11 mouse cellular contexts compared by ENCODE assay signal in the genomic region with DNA sequence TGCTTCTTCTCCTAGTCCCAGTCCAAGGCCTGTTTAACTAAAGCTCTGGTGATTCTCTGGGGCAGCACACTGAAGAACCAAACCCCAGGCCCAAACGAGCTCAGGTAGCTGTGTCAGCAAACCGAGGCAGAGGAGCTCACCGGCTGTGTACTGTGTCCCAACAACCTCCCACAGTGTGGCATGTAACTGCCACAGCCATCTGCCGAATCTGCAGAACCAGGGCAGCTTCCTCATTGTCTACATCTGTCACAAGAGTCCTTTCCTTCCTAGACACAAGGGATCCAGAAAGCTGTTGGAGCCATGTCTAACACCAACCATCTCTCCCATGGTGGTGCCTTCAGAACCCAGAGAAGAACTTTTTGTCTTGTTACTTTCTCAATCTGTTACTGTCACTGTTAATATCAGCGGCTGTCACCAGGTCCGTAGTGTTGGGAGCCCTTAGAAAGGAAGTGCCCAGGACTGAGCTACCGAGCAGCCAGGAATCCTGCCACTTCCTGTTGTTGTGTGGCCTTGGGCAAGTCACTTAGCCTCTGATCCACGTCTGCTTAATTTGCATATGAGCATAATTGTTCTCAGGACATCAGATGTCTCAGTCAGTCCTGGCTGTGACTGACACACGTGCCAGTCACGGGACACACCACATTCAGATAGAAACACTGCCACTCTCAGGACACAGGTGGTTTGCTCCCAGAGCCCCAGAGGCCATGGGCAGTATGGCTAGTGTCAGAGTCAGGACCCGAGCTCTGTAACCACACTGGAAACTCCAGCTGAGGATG.
DNase-seq lines count a peak whose midpoint lies in the region; ATAC-seq and TF ChIP-seq lines count a peak whose summit lies in the region.
"Had no signal": no experiment of that assay in that cellular context is flagged by ENCODE, and none has a peak within 500 bp of the region (broad histone marks: within the 10 kb centered on the region; RNA-seq: fewer than 3 reads in every experiment).

No protein-coding gene starts in this region.

- intact Hi-C loops in left cerebral cortex, postnatal 4 days (cut with DNase I), result no loop called here

- no peak for TF ChIP-seq EP300 in lung, postnatal 0 days (IDR thresholded peaks at IDR 0.05)

- no peak overlapping the region for H3K9ac ChIP-seq in forebrain, postnatal 0 days
- H3K9ac ChIP-seq in forebrain, embryonic 13.5 days, result no peak overlapping the region
- no peak overlapping the region for H3K9ac ChIP-seq in lung, postnatal 0 days (replicated peaks; ENCODE audit: low read depth)
- H3K9ac ChIP-seq: embryonic facial prominence, embryonic 15.5 days had no signal

- WGBS in forebrain, postnatal 0 days, result 65% methylated on average over 11 of the region's 11 CpGs
- 72% methylated on average over 11 of the region's 11 CpGs for WGBS in forebrain, embryonic 13.5 days
- WGBS in lung, postnatal 0 days, result 73% methylated on average over 11 of the region's 11 CpGs

- no peak for ATAC-seq in forebrain, postnatal 0 days
- ATAC-seq in forebrain, embryonic 13.5 days, result no peak
- peak; percentile 28; the same call in 1 of the 2 replicates for ATAC-seq in lung, postnatal 0 days
- ATAC-seq in megakaryocyte-erythroid progenitor cell, adult 5-6 weeks (replicated peaks; ENCODE audit: low FRiP score, low TSS enrichment, poor library complexity, severe bottlenecking), result peak; percentile 76

- DNase-seq in forebrain, postnatal 0 days, result no peak
- DNase-seq in lung, postnatal 0 days (ENCODE audit: low spot score), result peak; percentile 17
- no peak for DNase-seq in lung, postnatal 25 days (ENCODE audit: low spot score)
- DNase-seq in ZHBTc4 (ENCODE audit: low read depth, low spot score), result peak; percentile 77
- DNase-seq in cerebellum, adult 11-12 months, result no peak
- DNase-seq in left cerebral cortex, postnatal 4 days, result no peak
- DNase-seq: kidney, postnatal 10 days had no signal

- TF ChIP-seq CTCF in forebrain, postnatal 0 days (IDR thresholded peaks at IDR 0.05; ENCODE audit: low read depth), result 0 out of 2 replicates have a peak, but pooled peaks have one; percentile 20
- TF ChIP-seq CTCF in lung, postnatal 0 days (IDR thresholded peaks at IDR 0.05), result peak; percentile 43

- H3K36me3 ChIP-seq in forebrain, postnatal 0 days (ENCODE audit: insufficient read depth), result peaks cover 17% of the 10 kb centered on the region
- H3K36me3 ChIP-seq in forebrain, embryonic 13.5 days (ENCODE audit: poor library complexity, severe bottlenecking), result peaks cover 21% of the 10 kb centered on the region
- H3K36me3 ChIP-seq in lung, postnatal 0 days (ENCODE audit: insufficient read depth, low read length), result 0 out of 2 replicates have a peak, but pooled peaks cover 4% of the 10 kb centered on the region

- H3K27ac ChIP-seq in forebrain, postnatal 0 days (ENCODE audit: low read depth, low read length), result no peak overlapping the region
- no peak overlapping the region for H3K27ac ChIP-seq in forebrain, embryonic 13.5 days
- no peak overlapping the region for H3K27ac ChIP-seq in lung, postnatal 0 days (ENCODE audit: low read length)
- H3K27ac ChIP-seq: embryonic facial prominence, embryonic 15.5 days; limb, embryonic 10.5 days had no signal

- H3K4me2 ChIP-seq in forebrain, postnatal 0 days (ENCODE audit: low read depth), result no peak overlapping the region
- H3K4me2 ChIP-seq in forebrain, embryonic 13.5 days, result no peak overlapping the region
- H3K4me2 ChIP-seq in lung, postnatal 0 days (replicated peaks; ENCODE audit: low read depth, low read length), result no peak overlapping the region
- H3K4me2 ChIP-seq: embryonic facial prominence, embryonic 15.5 days had no signal

- no peak overlapping the region for H3K4me3 ChIP-seq in forebrain, postnatal 0 days (ENCODE audit: low read depth, low read length)
- no peak overlapping the region for H3K4me3 ChIP-seq in forebrain, embryonic 13.5 days
- H3K4me3 ChIP-seq in lung, postnatal 0 days (ENCODE audit: low read depth, low read length), result no peak overlapping the region
- H3K4me3 ChIP-seq: embryonic facial prominence, embryonic 15.5 days; limb, embryonic 10.5 days had no signal

- no peaks in the 10 kb centered on the region for H3K4me1 ChIP-seq in forebrain, postnatal 0 days (ENCODE audit: insufficient read depth)
- H3K4me1 ChIP-seq in forebrain, embryonic 13.5 days, result peaks cover 16% of the 10 kb centered on the region
- H3K4me1 ChIP-seq in lung, postnatal 0 days (ENCODE audit: insufficient read depth, low read depth, low read length), result no peaks in the 10 kb centered on the region
- H3K4me1 ChIP-seq: limb, embryonic 10.5 days had no signal

- H3K27me3 ChIP-seq in forebrain, postnatal 0 days (ENCODE audit: insufficient read depth, low read length), result no peaks in the 10 kb centered on the region
- no peaks in the 10 kb centered on the region for H3K27me3 ChIP-seq in forebrain, embryonic 13.5 days
- H3K27me3 ChIP-seq in lung, postnatal 0 days (replicated peaks; ENCODE audit: insufficient read depth, low read length), result no peaks in the 10 kb centered on the region
- H3K27me3 ChIP-seq: embryonic facial prominence, embryonic 15.5 days had no signal

- no peaks in the 10 kb centered on the region for H3K9me3 ChIP-seq in forebrain, postnatal 0 days (ENCODE audit: low read length)
- H3K9me3 ChIP-seq in forebrain, embryonic 13.5 days (replicated peaks), result no peaks in the 10 kb centered on the region
- H3K9me3 ChIP-seq in lung, postnatal 0 days (ENCODE audit: low read length), result no peaks in the 10 kb centered on the region
- H3K9me3 ChIP-seq: embryonic facial prominence, embryonic 15.5 days; limb, embryonic 10.5 days had no signal

Comparison
In these comparisons a context has a peak if more than half of its experiments do, and no peak if none do; other contexts are left out.
1. DNase-seq: peak in lung, postnatal 0 days (single experiment) and ZHBTc4 (single experiment); none in forebrain, postnatal 0 days (single experiment), lung, postnatal 25 days (single experiment), cerebellum, adult 11-12 months (single experiment) and left cerebral cortex, postnatal 4 days (single experiment).
2. ATAC-seq: peak in lung, postnatal 0 days (single experiment) and megakaryocyte-erythroid progenitor cell, adult 5-6 weeks (single experiment); none in forebrain, postnatal 0 days (single experiment) and forebrain, embryonic 13.5 days (single experiment).